In genomic region chr1:91414903-91415302, GRCm38 (mm10) we compare ENCODE assay signal across 7 mouse cellular contexts. TPM values are rescaled to one million over a fixed set of nuclear protein-coding genes. Genes with fewer than 3 reads are reported as not detected.
DNase-seq lines count a peak whose midpoint lies in the region; ATAC-seq lines count a peak whose summit lies in the region.

No protein-coding gene starts in this region.

- DNase-seq in kidney, adult 18-20 months, result no peak
- no peak for DNase-seq in hindbrain, embryonic 14.5 days (ENCODE audit: low spot score)
- DNase-seq in neural tube, embryonic 11.5 days (ENCODE audit: low spot score), result peak; percentile 34
- no peak for DNase-seq in adrenal gland, postnatal 4 days (ENCODE audit: low spot score in 2 of 2)

- peak overlapping the region; percentile 97; the same call in 1 of the 2 replicates for H3K4me2 ChIP-seq in kidney, embryonic 15.5 days
- peak overlapping the region; percentile 99 for H3K4me2 ChIP-seq in embryonic facial prominence, embryonic 13.5 days
- H3K4me2 ChIP-seq in hindbrain, embryonic 14.5 days (replicated peaks), result peak overlapping the region; percentile 95; the same call in 1 of the 2 replicates
- peak overlapping the region; percentile 82; the same call in 1 of the 2 replicates for H3K4me2 ChIP-seq in neural tube, embryonic 11.5 days (ENCODE audit: low read depth)

- ATAC-seq in kidney, embryonic 15.5 days (replicated peaks; ENCODE audit: low FRiP score), result no peak
- no peak for ATAC-seq in embryonic facial prominence, embryonic 13.5 days (ENCODE audit: insufficient number of reproducible peaks, insufficient read depth, low FRiP score, low TSS enrichment, low read depth)
- no peak for ATAC-seq in hindbrain, embryonic 14.5 days (ENCODE audit: low FRiP score)
- no peak for ATAC-seq in neural tube, embryonic 11.5 days (ENCODE audit: insufficient read depth, low FRiP score, low TSS enrichment)
- no peak for ATAC-seq in CD4-positive, CD25-positive, alpha-beta regulatory T cell, adult 4 months

- H3K27me3 ChIP-seq in kidney, embryonic 15.5 days, result no peaks in the 10 kb centered on the region
- no peaks in the 10 kb centered on the region for H3K27me3 ChIP-seq in embryonic facial prominence, embryonic 13.5 days
- H3K27me3 ChIP-seq in hindbrain, embryonic 14.5 days (ENCODE audit: control insufficient read depth, insufficient read depth, low read length), result no peaks in the 10 kb centered on the region
- H3K27me3 ChIP-seq in neural tube, embryonic 11.5 days (ENCODE audit: control insufficient read depth, insufficient read depth, low read length), result no peaks in the 10 kb centered on the region

- no peaks in the 10 kb centered on the region for H3K9me3 ChIP-seq in kidney, embryonic 15.5 days (replicated peaks)
- H3K9me3 ChIP-seq in embryonic facial prominence, embryonic 13.5 days, result no peaks in the 10 kb centered on the region
- H3K9me3 ChIP-seq in hindbrain, embryonic 14.5 days (ENCODE audit: control insufficient read depth, low read length), result no peaks in the 10 kb centered on the region
- no peaks in the 10 kb centered on the region for H3K9me3 ChIP-seq in neural tube, embryonic 11.5 days (ENCODE audit: control insufficient read depth, low read length)

- H3K36me3 ChIP-seq in kidney, embryonic 15.5 days, result peaks cover 13% of the 10 kb centered on the region; the same call in 1 of the 2 replicates
- H3K36me3 ChIP-seq in embryonic facial prominence, embryonic 13.5 days, result 0 out of 2 replicates have a peak, but pooled peaks cover 10% of the 10 kb centered on the region
- peaks cover 10% of the 10 kb centered on the region for H3K36me3 ChIP-seq in hindbrain, embryonic 14.5 days (replicated peaks; ENCODE audit: control insufficient read depth, insufficient read depth)
- H3K36me3 ChIP-seq in neural tube, embryonic 11.5 days (ENCODE audit: control insufficient read depth, insufficient read depth, low read length), result no peaks in the 10 kb centered on the region

- H3K4me1 ChIP-seq in kidney, embryonic 15.5 days, result peaks cover 33% of the 10 kb centered on the region
- H3K4me1 ChIP-seq in embryonic facial prominence, embryonic 13.5 days, result peaks cover 35% of the 10 kb centered on the region
- peaks cover 33% of the 10 kb centered on the region for H3K4me1 ChIP-seq in hindbrain, embryonic 14.5 days (replicated peaks; ENCODE audit: control insufficient read depth, insufficient read depth, low read length)
- H3K4me1 ChIP-seq in neural tube, embryonic 11.5 days (ENCODE audit: control insufficient read depth, insufficient read depth, low read length), result peaks cover 27% of the 10 kb centered on the region

- no peak overlapping the region for H3K9ac ChIP-seq in kidney, embryonic 15.5 days
- H3K9ac ChIP-seq in embryonic facial prominence, embryonic 13.5 days, result peak overlapping the region; percentile 36; the same call in 1 of the 2 replicates
- H3K9ac ChIP-seq in hindbrain, embryonic 14.5 days, result peak overlapping the region; percentile 63; the same call in 1 of the 2 replicates
- H3K9ac ChIP-seq in neural tube, embryonic 11.5 days (ENCODE audit: low read length), result peak overlapping the region; percentile 23; the same call in 1 of the 2 replicates

- peak overlapping the region; percentile 95 for H3K27ac ChIP-seq in kidney, embryonic 15.5 days
- peak overlapping the region; percentile 88 for H3K27ac ChIP-seq in embryonic facial prominence, embryonic 13.5 days
- H3K27ac ChIP-seq in hindbrain, embryonic 14.5 days, result peak overlapping the region; percentile 89
- peak overlapping the region; percentile 91 for H3K27ac ChIP-seq in neural tube, embryonic 11.5 days (ENCODE audit: low read depth, low read length)

- H3K4me3 ChIP-seq in kidney, embryonic 15.5 days (replicated peaks), result no peak overlapping the region
- H3K4me3 ChIP-seq in embryonic facial prominence, embryonic 13.5 days, result peak overlapping the region; percentile 80; the same call in 1 of the 2 replicates
- no peak overlapping the region for H3K4me3 ChIP-seq in hindbrain, embryonic 14.5 days (replicated peaks; ENCODE audit: low read length)
- H3K4me3 ChIP-seq in neural tube, embryonic 11.5 days (ENCODE audit: low read depth, low read length), result no peak overlapping the region

- 40% methylated on average over 4 of the region's 4 CpGs for WGBS in kidney, embryonic 15.5 days
- 53% methylated on average over 4 of the region's 4 CpGs for WGBS in embryonic facial prominence, embryonic 13.5 days
- 40% methylated on average over 4 of the region's 4 CpGs for WGBS in hindbrain, embryonic 14.5 days
- 31% methylated on average over 4 of the region's 4 CpGs for WGBS in neural tube, embryonic 11.5 days

RNA-seq across cellular contexts. Expression of gene Hes6, which starts 1.1 kb away (rescaled TPM):
- 67.4 and 70.0 TPM in 2 replicates for polyA plus RNA-seq in kidney, embryonic 15.5 days (2015; fragmentation: Nextera tagmentation; extraction: Ambion mirVana)
- 63.7 and 70.8 TPM in 2 replicates for polyA plus RNA-seq in embryonic facial prominence, embryonic 13.5 days (2015; fragmentation: Nextera tagmentation; extraction: Ambion mirVana)
- polyA plus RNA-seq in hindbrain, embryonic 14.5 days (2014; fragmentation: Nextera tagmentation; extraction: Ambion mirVana), result 125 and 129 TPM in 2 replicates
- polyA plus RNA-seq in neural tube, embryonic 11.5 days (2014; fragmentation: Nextera tagmentation; extraction: Ambion mirVana), result 282 and 316 TPM in 2 replicates
- 10 to 100 TPM; 56.0 to 71.0 TPM for total RNA-seq in adrenal gland, postnatal 4 days (2021)
- 10 to 100 TPM; 11.4 to 12.5 TPM for polyA plus RNA-seq in CD4-positive, CD25-positive, alpha-beta regulatory T cell, adult 4 months (2017; shearing (Covaris generic))

RNA-seq across cellular contexts. Expression of gene Ilkap, which starts 16.3 kb away (rescaled TPM):
- 132 and 141 TPM in 2 replicates for polyA plus RNA-seq in kidney, embryonic 15.5 days (2015; fragmentation: Nextera tagmentation; extraction: Ambion mirVana)
- polyA plus RNA-seq in embryonic facial prominence, embryonic 13.5 days (2015; fragmentation: Nextera tagmentation; extraction: Ambion mirVana), result 152 and 158 TPM in 2 replicates
- 132 and 143 TPM in 2 replicates for polyA plus RNA-seq in hindbrain, embryonic 14.5 days (2014; fragmentation: Nextera tagmentation; extraction: Ambion mirVana)
- polyA plus RNA-seq in neural tube, embryonic 11.5 days (2014; fragmentation: Nextera tagmentation; extraction: Ambion mirVana), result 165 and 178 TPM in 2 replicates
- 100 to 1,000 TPM; 104 TPM for total RNA-seq in adrenal gland, postnatal 4 days (2021)
- 10 to 100 TPM; 30.3 to 36.3 TPM for polyA plus RNA-seq in CD4-positive, CD25-positive, alpha-beta regulatory T cell, adult 4 months (2017; shearing (Covaris generic))

RNA-seq across cellular contexts. Expression of gene Per2, which starts 44.2 kb away (rescaled TPM):
- polyA plus RNA-seq in kidney, embryonic 15.5 days (2015; fragmentation: Nextera tagmentation; extraction: Ambion mirVana), result 2.9 and 3.6 TPM in 2 replicates
- 3.0 and 3.5 TPM in 2 replicates for polyA plus RNA-seq in embryonic facial prominence, embryonic 13.5 days (2015; fragmentation: Nextera tagmentation; extraction: Ambion mirVana)
- 3.5 and 5.2 TPM in 2 replicates for polyA plus RNA-seq in hindbrain, embryonic 14.5 days (2014; fragmentation: Nextera tagmentation; extraction: Ambion mirVana)
- polyA plus RNA-seq in neural tube, embryonic 11.5 days (2014; fragmentation: Nextera tagmentation; extraction: Ambion mirVana), result 3.2 and 4.1 TPM in 2 replicates
- 10 to 100 TPM; 23.6 to 27.1 TPM for total RNA-seq in adrenal gland, postnatal 4 days (2021)
- polyA plus RNA-seq in CD4-positive, CD25-positive, alpha-beta regulatory T cell, adult 4 months (2017; shearing (Covaris generic)), result 1 to 10 TPM; 1.9 to 2.1 TPM

RNA-seq across cellular contexts. Expression of gene Erfe, which starts 48.7 kb away (rescaled TPM):
- polyA plus RNA-seq in kidney, embryonic 15.5 days (2015; fragmentation: Nextera tagmentation; extraction: Ambion mirVana), result 1.9 and 2.0 TPM in 2 replicates
- polyA plus RNA-seq in embryonic facial prominence, embryonic 13.5 days (2015; fragmentation: Nextera tagmentation; extraction: Ambion mirVana), result 1.6 and 1.7 TPM in 2 replicates
- polyA plus RNA-seq in hindbrain, embryonic 14.5 days (2014; fragmentation: Nextera tagmentation; extraction: Ambion mirVana), result 0.66 TPM in 1 of 2 replicates, not detected in the other
- 0.30 and 0.53 TPM in 2 replicates for polyA plus RNA-seq in neural tube, embryonic 11.5 days (2014; fragmentation: Nextera tagmentation; extraction: Ambion mirVana)
- total RNA-seq in adrenal gland, postnatal 4 days (2021), result 1 to 10 TPM; 1.7 to 1.8 TPM
- polyA plus RNA-seq in CD4-positive, CD25-positive, alpha-beta regulatory T cell, adult 4 months (2017; shearing (Covaris generic)), result not detected
